Mouse (Mus musculus): Measurements from ENCODE around the gene Acp7.

Acp7 gene

GRCm38 (mm10) chr7:28601029-28601428 is 30.1 kb downstream of the Acp7 start:
- DNase-seq, result peak; percentile 72

GRCm38 (mm10) chr7:28598951-28599350 is 32.2 kb downstream of the Acp7 start:
- DNase-seq, result no peak

- peak; percentile 100 for DNase-seq
Observed at GRCm38 (mm10) chr7:28597642-28598446, 33.3 kb downstream of the Acp7 start, which contains the start of the genes Samd4b and Pak4. Gene Samd4b (minus strand): TSS chr7:28598144. Gene Pak4 (minus strand): TSS chr7:28598185.

- peak; percentile 37 for DNase-seq
Observed at GRCm38 (mm10) chr7:28597277-28597570, 33.9 kb downstream of the Acp7 start.

GRCm38 (mm10) chr7:28596436-28597276 is 34.5 kb downstream of the Acp7 start:
- DNase-seq, result peak; percentile 49

GRCm38 (mm10) chr7:28595751-28596435 is 35.2 kb downstream of the Acp7 start:
- DNase-seq, result peak; percentile 36

GRCm38 (mm10) chr7:28593206-28594111 is 37.7 kb downstream of the Acp7 start:
- peak; percentile 17 for DNase-seq

GRCm38 (mm10) chr7:28591862-28592261 is 39.3 kb downstream of the Acp7 start:
- peak; percentile 1 for DNase-seq

- DNase-seq, result no peak
Observed at GRCm38 (mm10) chr7:28587644-28588043, 43.5 kb downstream of the Acp7 start.

- DNase-seq, result no peak
Observed at GRCm38 (mm10) chr7:28586663-28587411, 44.3 kb downstream of the Acp7 start.

GRCm38 (mm10) chr7:28585001-28585400 is 46.1 kb downstream of the Acp7 start:
- DNase-seq, result no peak

GRCm38 (mm10) chr7:28584468-28584867 is 46.7 kb downstream of the Acp7 start:
- DNase-seq, result no peak

GRCm38 (mm10) chr7:28583570-28584344 is 47.4 kb downstream of the Acp7 start:
- DNase-seq, result no peak

GRCm38 (mm10) chr7:28582841-28583240 is 48.3 kb downstream of the Acp7 start:
- no peak for DNase-seq

GRCm38 (mm10) chr7:28581721-28582120 is 49.4 kb downstream of the Acp7 start:
- DNase-seq, result no peak

GRCm38 (mm10) chr7:28579826-28580225 is 51.3 kb downstream of the Acp7 start:
- DNase-seq, result no peak

GRCm38 (mm10) chr7:28578543-28579053 is 52.5 kb downstream of the Acp7 start:
- DNase-seq, result no peak

- no peak for DNase-seq
Observed at GRCm38 (mm10) chr7:28577826-28578542, 53.1 kb downstream of the Acp7 start.

- no peak for DNase-seq
Observed at GRCm38 (mm10) chr7:28576271-28576914, 54.7 kb downstream of the Acp7 start.

All from cerebellum, adult 9-10 months (tissue).